Mouse (Mus musculus): ENCODE data around the gene Sh3bgrl2. TPM values are rescaled to one million over a fixed set of nuclear protein-coding genes. Genes with fewer than 3 reads are reported as not detected.

Sh3bgrl2 gene
- polyA plus RNA-seq, 2 experiments: 5.3 to 15.5 TPM

DNA sequence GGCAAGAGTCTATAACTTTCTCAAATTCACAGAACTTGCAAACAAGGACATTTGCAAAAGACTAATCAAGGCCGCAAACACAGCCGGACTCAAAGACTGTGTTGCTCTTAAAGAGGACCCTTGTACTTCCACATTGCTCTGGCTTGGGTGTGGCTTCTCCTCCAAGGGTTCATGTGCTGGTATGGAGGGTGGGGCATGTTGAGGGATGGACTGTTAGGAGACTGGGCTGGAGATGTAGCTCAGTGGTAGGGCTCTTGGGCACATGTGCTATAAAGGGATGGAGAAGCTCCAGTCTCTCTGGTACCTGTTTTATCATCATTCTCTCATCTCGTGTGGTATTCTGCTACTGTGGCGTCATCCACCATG, 7.7 kb upstream of the Sh3bgrl2 start:
- no peak for TF ChIP-seq POLR2A (IDR thresholded peaks at IDR 0.05; ENCODE audit: borderline replicate concordance, extremely low read depth, insufficient read depth, insufficient read length)
- WGBS: 89% methylated on average over 4 of the region's 4 CpGs
- Histone ChIP-seq H3K27me3 (ENCODE audit: control insufficient read depth, insufficient read depth, low read length) (no peaks in the 10 kb centered on the region), H3K4me3 (replicated peaks; ENCODE audit: low read length) (no peak overlapping the region), H3K4me1 (ENCODE audit: control insufficient read depth, insufficient read depth, low read length) (0 out of 2 replicates have a peak, but pooled peaks cover 3% of the 10 kb centered on the region), H3K4me2 (replicated peaks; ENCODE audit: low read depth, low read length, severe bottlenecking) (no peak overlapping the region), H3K9ac (ENCODE audit: low read depth, low read length, severe bottlenecking) (no peak overlapping the region), H3K27ac (replicated peaks; ENCODE audit: low read depth, low read length) (no peak overlapping the region), H3K9me3 (ENCODE audit: control insufficient read depth, low read length) (no peaks in the 10 kb centered on the region), H3K36me3 (ENCODE audit: control insufficient read depth, insufficient read depth, low read length) (no peaks in the 10 kb centered on the region)
- DNase-seq (ENCODE audit: low spot score): no peak
- ATAC-seq (ENCODE audit: low FRiP score, low read depth): no peak

DNA sequence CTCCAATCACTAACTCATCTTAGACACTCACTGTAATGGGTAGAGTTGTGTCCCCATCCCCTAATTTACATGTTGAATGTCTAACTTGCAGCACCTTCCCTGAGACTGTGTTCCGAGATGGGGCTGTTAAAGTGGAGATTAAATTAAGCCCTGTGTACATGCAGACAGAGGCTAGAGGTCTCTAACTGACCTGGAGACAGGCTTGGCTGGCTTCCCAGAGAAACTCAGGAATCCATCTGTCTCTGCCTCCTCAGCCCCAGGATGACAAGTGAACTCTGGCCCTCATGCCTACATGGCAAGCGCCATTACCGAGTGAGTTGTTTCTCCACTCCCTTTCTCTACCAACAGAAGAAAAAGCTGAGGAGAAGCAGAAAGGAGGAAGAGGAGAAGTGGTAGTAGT, 7.2 kb upstream of the Sh3bgrl2 start:
- Histone ChIP-seq H3K27me3 (ENCODE audit: control insufficient read depth, insufficient read depth, low read length) (no peaks in the 10 kb centered on the region), H3K4me2 (replicated peaks; ENCODE audit: low read depth, low read length, severe bottlenecking) (no peak overlapping the region), H3K27ac (replicated peaks; ENCODE audit: low read depth, low read length) (no peak overlapping the region), H3K9me3 (ENCODE audit: control insufficient read depth, low read length) (no peaks in the 10 kb centered on the region), H3K9ac (ENCODE audit: low read depth, low read length, severe bottlenecking) (no peak overlapping the region), H3K4me3 (replicated peaks; ENCODE audit: low read length) (no peak overlapping the region), H3K36me3 (ENCODE audit: control insufficient read depth, insufficient read depth, low read length) (no peaks in the 10 kb centered on the region), H3K4me1 (ENCODE audit: control insufficient read depth, insufficient read depth, low read length) (0 out of 2 replicates have a peak, but pooled peaks cover 3% of the 10 kb centered on the region)
- 80% methylated on average over 3 of the region's 3 CpGs for WGBS
- no peak for TF ChIP-seq POLR2A (IDR thresholded peaks at IDR 0.05; ENCODE audit: borderline replicate concordance, extremely low read depth, insufficient read depth, insufficient read length)
- no peak for ATAC-seq (ENCODE audit: low FRiP score, low read depth)
- DNase-seq (ENCODE audit: low spot score): no peak

DNA sequence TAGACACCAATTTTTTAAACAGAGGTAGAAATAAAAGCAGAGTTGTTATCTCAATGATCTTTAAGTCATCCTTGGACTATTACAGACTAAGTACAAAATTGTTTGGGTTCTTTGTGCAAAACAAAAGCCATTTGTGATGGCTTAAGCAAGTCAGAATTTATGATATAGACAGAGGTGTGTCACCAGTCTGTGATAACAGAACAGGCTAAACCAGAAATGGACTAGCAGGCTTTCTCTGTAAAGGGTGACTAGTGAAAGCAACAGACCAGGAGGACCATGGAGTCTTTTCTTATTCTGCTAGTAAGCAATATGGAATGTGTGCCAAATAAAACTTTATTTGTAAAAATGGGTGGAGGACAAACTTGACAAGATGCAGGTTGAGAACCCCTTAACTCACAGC, 2.9 kb upstream of the Sh3bgrl2 start:
- H3K4me1 ChIP-seq (ENCODE audit: control insufficient read depth, insufficient read depth, low read length): peaks cover 6% of the 10 kb centered on the region; the same call in 1 of the 2 replicates
- H3K9ac ChIP-seq (ENCODE audit: low read depth, low read length, severe bottlenecking): no peak overlapping the region
- no peak for DNase-seq (ENCODE audit: low spot score)
- H3K36me3 ChIP-seq (ENCODE audit: control insufficient read depth, insufficient read depth, low read length): no peaks in the 10 kb centered on the region
- peaks cover 4% of the 10 kb centered on the region; the same call in 1 of the 2 replicates for H3K27me3 ChIP-seq (ENCODE audit: control insufficient read depth, insufficient read depth, low read length)
- H3K4me2 ChIP-seq (replicated peaks; ENCODE audit: low read depth, low read length, severe bottlenecking): no peak overlapping the region
- no peak for ATAC-seq (ENCODE audit: low FRiP score, low read depth)
- H3K9me3 ChIP-seq (ENCODE audit: control insufficient read depth, low read length): no peaks in the 10 kb centered on the region
- no peak overlapping the region for H3K4me3 ChIP-seq (replicated peaks; ENCODE audit: low read length)
- H3K27ac ChIP-seq (replicated peaks; ENCODE audit: low read depth, low read length): no peak overlapping the region
- TF ChIP-seq POLR2A (IDR thresholded peaks at IDR 0.05; ENCODE audit: borderline replicate concordance, extremely low read depth, insufficient read depth, insufficient read length): no peak

DNA sequence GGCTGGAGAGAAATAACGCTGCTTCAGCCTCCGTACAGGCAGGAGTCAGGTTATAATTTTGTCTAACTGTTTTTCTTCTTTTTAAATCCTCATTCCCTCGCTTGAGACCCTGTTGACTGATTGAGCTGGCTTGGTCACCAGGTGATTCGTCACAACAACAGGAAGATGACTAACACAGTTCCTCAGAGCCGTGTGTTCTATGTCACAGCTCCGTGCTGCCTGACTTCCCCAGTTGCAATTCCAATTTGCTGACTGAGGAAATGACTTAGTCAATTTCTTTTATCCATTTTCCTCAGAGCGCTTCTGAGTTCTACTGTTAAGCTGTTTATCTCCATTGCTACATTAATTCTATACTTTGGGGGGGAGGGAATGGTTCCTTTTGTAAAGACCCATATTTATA, 1.8 kb upstream of the Sh3bgrl2 start:
- no peak for DNase-seq (ENCODE audit: low spot score)
- no peak for TF ChIP-seq POLR2A (IDR thresholded peaks at IDR 0.05; ENCODE audit: borderline replicate concordance, extremely low read depth, insufficient read depth, insufficient read length)
- Histone ChIP-seq H3K4me2 (replicated peaks; ENCODE audit: low read depth, low read length, severe bottlenecking) (no peak overlapping the region), H3K27ac (replicated peaks; ENCODE audit: low read depth, low read length) (no peak overlapping the region), H3K9ac (ENCODE audit: low read depth, low read length, severe bottlenecking) (no peak overlapping the region), H3K4me1 (ENCODE audit: control insufficient read depth, insufficient read depth, low read length) (peaks cover 6% of the 10 kb centered on the region; the same call in 1 of the 2 replicates), H3K9me3 (ENCODE audit: control insufficient read depth, low read length) (no peaks in the 10 kb centered on the region), H3K4me3 (replicated peaks; ENCODE audit: low read length) (no peak overlapping the region), H3K36me3 (ENCODE audit: control insufficient read depth, insufficient read depth, low read length) (no peaks in the 10 kb centered on the region), H3K27me3 (ENCODE audit: control insufficient read depth, insufficient read depth, low read length) (peaks cover 4% of the 10 kb centered on the region; the same call in 1 of the 2 replicates)
- ATAC-seq (ENCODE audit: low FRiP score, low read depth): no peak
- 82% methylated on average over 7 of the region's 7 CpGs for WGBS

DNA sequence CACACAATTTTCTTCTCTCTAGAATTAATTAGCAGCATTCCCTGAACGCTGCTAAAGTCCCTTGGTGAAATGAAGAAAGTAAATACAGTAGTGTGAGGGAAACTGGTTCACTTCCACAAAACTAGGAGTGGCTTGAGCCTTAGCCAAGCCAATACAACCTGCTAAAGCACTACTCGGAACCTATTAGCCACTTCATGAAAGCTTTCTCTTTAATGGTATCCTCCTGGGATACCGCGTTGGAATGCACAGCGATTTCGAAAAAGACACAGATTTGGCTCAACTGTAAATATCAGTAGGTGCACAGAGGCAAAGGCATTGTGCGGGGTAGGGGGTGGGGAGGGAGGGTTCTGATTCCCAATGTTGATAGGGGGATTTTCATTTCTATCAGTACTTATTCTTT, 898 bp upstream of the Sh3bgrl2 start:
- no peak for ATAC-seq (ENCODE audit: low FRiP score, low read depth)
- H3K4me2 ChIP-seq (replicated peaks; ENCODE audit: low read depth, low read length, severe bottlenecking): no peak overlapping the region
- H3K4me3 ChIP-seq (replicated peaks; ENCODE audit: low read length): no peak overlapping the region
- DNase-seq (ENCODE audit: low spot score): no peak
- no peak for TF ChIP-seq POLR2A (IDR thresholded peaks at IDR 0.05; ENCODE audit: borderline replicate concordance, extremely low read depth, insufficient read depth, insufficient read length)
- WGBS: 74% methylated on average over 7 of the region's 7 CpGs
- no peaks in the 10 kb centered on the region for H3K36me3 ChIP-seq (ENCODE audit: control insufficient read depth, insufficient read depth, low read length)
- H3K4me1 ChIP-seq (ENCODE audit: control insufficient read depth, insufficient read depth, low read length): peaks cover 6% of the 10 kb centered on the region; the same call in 1 of the 2 replicates
- no peak overlapping the region for H3K9ac ChIP-seq (ENCODE audit: low read depth, low read length, severe bottlenecking)
- peaks cover 4% of the 10 kb centered on the region; the same call in 1 of the 2 replicates for H3K27me3 ChIP-seq (ENCODE audit: control insufficient read depth, insufficient read depth, low read length)
- H3K27ac ChIP-seq (replicated peaks; ENCODE audit: low read depth, low read length): no peak overlapping the region
- H3K9me3 ChIP-seq (ENCODE audit: control insufficient read depth, low read length): no peaks in the 10 kb centered on the region

DNA sequence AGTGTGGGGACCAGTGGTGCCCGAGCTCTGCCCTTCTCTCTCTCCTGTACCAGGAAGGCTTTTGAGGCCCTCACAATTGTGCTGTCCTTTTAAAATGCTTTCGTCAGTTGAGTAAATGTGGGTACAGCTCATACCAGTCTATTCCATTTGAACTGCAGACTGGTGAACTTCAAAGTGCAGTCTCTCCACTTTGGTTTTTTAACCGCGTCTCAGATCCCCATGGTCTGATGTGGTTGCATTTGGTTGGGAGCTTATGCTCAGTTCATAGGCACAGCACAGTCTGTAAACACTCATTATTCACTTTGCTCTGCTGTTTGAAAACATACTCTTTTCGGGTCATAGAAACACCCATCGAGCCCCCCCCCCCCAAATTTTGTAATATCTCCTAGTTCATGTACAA, 1.7 kb downstream of the Sh3bgrl2 start:
- TF ChIP-seq POLR2A (IDR thresholded peaks at IDR 0.05; ENCODE audit: borderline replicate concordance, extremely low read depth, insufficient read depth, insufficient read length): no peak
- DNase-seq (ENCODE audit: low spot score) (no peak), ATAC-seq (ENCODE audit: low FRiP score, low read depth) (no peak)
- Histone ChIP-seq H3K4me3 (replicated peaks; ENCODE audit: low read length) (no peak overlapping the region), H3K9me3 (ENCODE audit: control insufficient read depth, low read length) (no peaks in the 10 kb centered on the region), H3K9ac (ENCODE audit: low read depth, low read length, severe bottlenecking) (no peak overlapping the region), H3K4me1 (ENCODE audit: control insufficient read depth, insufficient read depth, low read length) (peaks cover 6% of the 10 kb centered on the region; the same call in 1 of the 2 replicates), H3K27ac (replicated peaks; ENCODE audit: low read depth, low read length) (no peak overlapping the region), H3K36me3 (ENCODE audit: control insufficient read depth, insufficient read depth, low read length) (no peaks in the 10 kb centered on the region), H3K27me3 (ENCODE audit: control insufficient read depth, insufficient read depth, low read length) (peaks cover 4% of the 10 kb centered on the region; the same call in 1 of the 2 replicates), H3K4me2 (replicated peaks; ENCODE audit: low read depth, low read length, severe bottlenecking) (no peak overlapping the region)
- WGBS: 78% methylated on average over 6 of the region's 6 CpGs
